Mouse (Mus musculus) liver, embryonic 18 days (tissue): ENCODE data around the gene Vsig8. TPM values are rescaled to one million over a fixed set of nuclear protein-coding genes. Genes with fewer than 3 reads are reported as not detected.

ENCODE experiments used
- polyA plus RNA-seq: library from polyadenylated mRNA; depleted of rRNA; stranded (reverse); fragments of >200 nt; gene quantifications from 2 replicates; pipeline ENCODE4 v1.2.3, GENCODE M21; 2012; rRNA removed

The Vsig8 gene
- 0.26 and 0.84 TPM in 2 replicates for polyA plus RNA-seq

DNA sequence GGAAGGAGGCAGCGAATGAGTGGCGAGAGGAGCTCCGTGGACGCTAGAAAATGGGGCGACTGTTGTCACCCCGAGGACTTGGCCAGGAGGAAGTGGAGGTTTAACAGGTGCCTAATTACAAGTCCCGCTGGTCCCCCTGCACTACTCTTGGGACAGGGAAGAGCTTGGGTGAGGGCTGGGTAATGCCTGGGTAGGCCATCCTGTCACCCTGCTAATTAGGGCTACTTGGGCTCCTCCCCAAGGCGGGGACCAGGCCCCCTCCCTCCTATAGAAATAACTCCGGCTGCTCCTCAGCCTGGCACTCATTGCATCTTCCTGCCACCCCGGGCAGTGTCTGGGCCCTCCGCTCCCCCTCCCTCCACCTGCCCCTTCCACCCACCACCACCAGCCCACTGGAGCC is at the start of gene Vsig8:
Gene Vsig8 (plus strand): TSS at position 301 of the 400 bp plus-strand sequence.

DNA sequence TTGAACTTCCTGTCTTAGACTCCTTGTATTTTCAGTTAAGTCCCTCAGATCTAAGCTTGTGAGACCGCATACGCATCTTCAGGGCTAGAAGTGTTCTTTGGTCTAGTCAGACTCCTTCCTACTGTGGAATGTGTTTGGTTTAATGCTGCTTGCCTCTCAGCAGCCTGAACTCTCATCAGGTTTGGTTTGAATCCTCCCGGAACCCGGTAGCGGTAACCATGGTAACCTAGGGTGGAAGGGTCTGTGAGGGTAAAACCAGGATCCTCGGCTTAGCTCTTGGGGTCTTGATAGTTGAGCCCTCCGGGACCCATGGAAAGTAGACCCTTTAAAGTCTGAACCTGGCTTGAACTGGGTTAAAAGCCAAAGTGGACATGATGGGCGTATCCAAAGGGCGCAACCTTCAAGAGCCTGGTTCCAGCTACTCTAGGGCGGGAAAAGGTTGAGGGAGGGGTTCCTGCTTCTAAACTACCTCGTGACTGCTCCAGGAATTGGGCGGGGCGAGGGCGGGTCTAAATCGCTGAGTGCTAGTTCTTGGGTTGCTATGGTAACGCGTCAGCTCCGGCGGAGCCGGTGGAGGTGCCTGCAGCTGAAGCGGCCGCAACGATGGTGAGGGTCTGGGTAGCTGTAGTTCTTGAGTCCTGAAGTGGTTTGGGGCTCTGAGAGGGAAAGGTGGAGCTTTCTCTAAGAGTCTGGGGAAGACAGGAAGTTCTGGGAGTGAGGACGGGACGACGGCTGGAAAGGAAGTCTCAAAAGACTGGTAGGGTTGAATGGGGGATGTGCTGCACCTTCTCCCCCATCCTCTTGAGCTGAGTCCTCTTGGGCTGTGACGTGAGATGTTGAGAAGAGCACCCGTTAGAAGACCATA is 34.9 kb upstream of the Vsig8 start, which contains the start of gene Cfap45:
Gene Cfap45 (plus strand): TSS at position 226 of the 865 bp plus-strand sequence.

DNA sequence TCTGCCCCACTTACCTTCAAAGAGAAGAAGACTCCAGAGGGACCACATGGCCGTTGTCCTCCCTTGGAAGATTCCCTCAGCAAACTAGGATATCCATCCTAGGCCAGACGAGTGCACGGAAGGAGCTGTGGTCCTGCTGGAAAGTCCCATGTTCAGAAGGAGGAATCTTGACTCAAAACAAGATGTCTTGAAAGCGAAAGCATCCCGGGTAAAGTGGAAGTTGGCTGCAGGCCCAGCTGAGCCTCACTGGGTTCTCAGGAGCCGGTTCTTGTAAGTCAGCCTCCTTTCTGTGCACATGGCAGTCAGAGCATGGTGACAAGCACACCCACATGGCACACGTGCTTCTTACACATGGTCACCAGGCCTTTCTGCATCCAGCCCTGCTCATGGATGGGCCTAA is 34.6 kb downstream of the Vsig8 start, which contains the start of gene Slamf8:
Gene Slamf8 (minus strand): TSS at position 184 of the 400 bp plus-strand sequence.

DNA sequence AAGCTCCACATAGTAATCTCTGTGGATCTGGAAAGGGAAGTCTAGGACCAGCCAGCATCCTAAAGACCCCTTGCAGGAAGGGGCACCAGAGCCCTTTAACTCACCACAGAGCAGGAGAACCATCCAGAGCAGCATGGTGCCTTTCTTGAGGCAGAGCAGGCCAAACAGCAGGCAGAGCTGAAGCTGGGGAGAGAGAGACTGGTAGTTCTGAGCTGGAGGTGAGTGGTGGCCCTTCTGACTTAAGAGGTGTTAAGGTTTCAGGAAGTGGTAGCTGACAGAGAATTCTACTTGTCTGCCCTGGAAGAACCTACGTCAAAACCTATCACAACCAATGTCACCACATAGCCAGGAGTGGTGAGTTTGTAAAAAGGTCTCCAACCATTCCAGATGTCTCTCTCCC is 46.6 kb downstream of the Vsig8 start, which contains the start of gene Fcrl6:
Gene Fcrl6 (minus strand): TSS at position 226 of the 400 bp plus-strand sequence.

Other genes starting within 250 kb of the Vsig8 start
- 0.04 and 0.05 TPM in 2 replicates for gene Kcnj9, start 226.6 kb upstream of the Vsig8 start, polyA plus RNA-seq
- gene Kcnj10, start 214.7 kb upstream of the Vsig8 start, polyA plus RNA-seq, result 0.14 and 0.17 TPM in 2 replicates
- gene Pigm, start 179.4 kb upstream of the Vsig8 start, polyA plus RNA-seq, result 3.6 TPM in 2 replicates
- gene Slamf9, start 80.6 kb upstream of the Vsig8 start, polyA plus RNA-seq, result 0.96 and 1.1 TPM in 2 replicates
- 1.2 and 1.3 TPM in 2 replicates for gene Igsf9, start 74.2 kb upstream of the Vsig8 start, polyA plus RNA-seq
- 86.1 and 90.5 TPM in 2 replicates for gene Tagln2, start 55.9 kb upstream of the Vsig8 start, polyA plus RNA-seq
- gene Cfap45, start 35.1 kb upstream of the Vsig8 start, polyA plus RNA-seq, result 0.47 and 0.53 TPM in 2 replicates
- 0.19 and 0.31 TPM in 2 replicates for gene Slamf8, start 34.6 kb downstream of the Vsig8 start, polyA plus RNA-seq
- gene Fcrl6, start 46.6 kb downstream of the Vsig8 start, polyA plus RNA-seq, result 0.52 and 0.58 TPM in 2 replicates
- 8.8 and 10.1 TPM in 2 replicates for gene Dusp23, start 77.0 kb downstream of the Vsig8 start, polyA plus RNA-seq
- 249 and 255 TPM in 2 replicates for gene Crp, start 142.1 kb downstream of the Vsig8 start, polyA plus RNA-seq